Mouse (Mus musculus) embryonic facial prominence, embryonic 11.5 days (tissue): Measurements from ENCODE around the gene Gm20388. TPM values are rescaled to one million over a fixed set of nuclear protein-coding genes. Genes with fewer than 3 reads are reported as not detected.

Experiments
- ATAC-seq: fragments of 200-750 bp; cut with Nextera tagmentation; replicated peaks from 2 replicates; pipeline ENCODE4 v1.8.0; 2017; ENCODE audit warnings: low read depth; ENCODE audit not compliant: insufficient number of reproducible peaks, low FRiP score, low TSS enrichment
- DNase-seq: peaks from one replicate; pipeline ENCODE4 v3.0.0-alpha.2; 2015; ENCODE audit warnings: low spot score
- H3K27ac ChIP-seq: fragments of 300-500 bp; sonication (generic); replicated peaks from 2 replicates; pipeline ENCODE4 v1.5.1; 2014; ENCODE audit warnings: mild to moderate bottlenecking, low read depth, low read length, control low read depth
- H3K27me3 ChIP-seq: fragments of 300-500 bp; sonication (generic); 2 replicates; pipeline ENCODE4 v1.6.1; 2014; ENCODE audit warnings: mild to moderate bottlenecking, low read length, moderate library complexity, mixed read lengths; ENCODE audit not compliant: control insufficient read depth, insufficient read depth
- H3K36me3 ChIP-seq: fragments of 300-500 bp; sonication (generic); replicated peaks from 2 replicates; pipeline ENCODE4 v1.6.1; 2014; ENCODE audit warnings: low read depth, mild to moderate bottlenecking, low read length, moderate library complexity, mixed read lengths; ENCODE audit not compliant: control insufficient read depth, insufficient read depth
- H3K4me1 ChIP-seq: fragments of 300-500 bp; sonication (generic); 2 replicates; pipeline ENCODE4 v1.6.1; 2014; ENCODE audit warnings: low read length, mixed read lengths; ENCODE audit not compliant: control insufficient read depth, insufficient read depth
- H3K4me2 ChIP-seq: fragments of 300-500 bp; sonication (generic); 2 replicates; pipeline ENCODE4 v1.6.1; 2014; ENCODE audit warnings: low read depth, mild to moderate bottlenecking, control low read depth, low read length, moderate library complexity
- H3K4me3 ChIP-seq: fragments of 300-500 bp; sonication (generic); 2 replicates; pipeline ENCODE4 v1.5.1; 2014; ENCODE audit warnings: low read depth, low read length, control low read depth
- H3K9ac ChIP-seq: fragments of 300-500 bp; sonication (generic); replicated peaks from 2 replicates; pipeline ENCODE4 v1.6.1; 2014; ENCODE audit warnings: mild to moderate bottlenecking, control low read depth, low read length
- H3K9me3 ChIP-seq: fragments of 300-500 bp; sonication (generic); replicated peaks from 2 replicates; pipeline ENCODE4 v1.6.1; 2016; ENCODE audit warnings: mild to moderate bottlenecking, low read length, inconsistent platforms, mixed read lengths; ENCODE audit not compliant: control insufficient read depth
- WGBS: fragments of 180-500 bp; shearing (Covaris S2); extraction: QIAGEN DNeasy Blood & Tissue Kit; methylation state at CpG from one replicate; pipeline ENCODE4 v1.1.7; 2014; 5-methylcytosine and 5-hydroxymethylcytosine counted together
- polyA plus RNA-seq: library from polyadenylated mRNA; unstranded; fragments of >200 nt; fragmentation: Nextera tagmentation; extraction: Ambion mirVana; gene quantifications from 2 replicates; pipeline ENCODE4 v1.2.1, GENCODE M21; 2014

The Gm20388 gene
- polyA plus RNA-seq, 1 experiment from 2014 or later: 3.1 TPM

DNA sequence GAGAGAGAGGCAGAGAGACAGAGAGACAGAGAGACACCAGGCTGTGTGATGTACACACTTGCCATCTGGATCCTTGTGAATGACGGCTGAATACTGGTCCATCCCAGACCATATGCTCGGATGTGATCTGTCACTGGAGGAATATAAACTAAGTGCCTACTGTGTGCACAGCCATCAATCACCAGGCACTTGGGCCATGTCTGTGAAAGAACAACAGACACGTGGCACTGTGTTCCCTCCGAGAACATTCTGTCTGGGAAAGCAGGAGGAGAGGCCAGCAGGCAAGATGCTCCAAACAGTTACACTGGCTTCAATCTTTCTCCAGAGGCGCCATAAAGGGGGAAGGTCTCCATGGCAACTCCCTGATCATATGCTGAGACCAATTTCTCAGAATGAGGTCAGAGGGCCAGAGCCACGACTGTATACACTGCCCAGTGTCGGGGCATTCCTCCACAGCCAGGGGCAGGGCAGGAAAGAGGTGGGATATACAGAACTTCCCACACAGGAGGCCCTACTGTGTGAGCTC is 269.9 kb downstream of the Gm20388 start:
- 47% methylated on average over 7 of the region's 7 CpGs for WGBS

GRCm38 (mm10) chr8:120181274-120181673 is 270.6 kb downstream of the Gm20388 start:
- Histone ChIP-seq H3K9me3 (no peaks in the 10 kb centered on the region), H3K27me3 (peaks cover 2% of the 10 kb centered on the region; the same call in 1 of the 2 replicates), H3K9ac (no peak overlapping the region), H3K4me1 (peaks cover 30% of the 10 kb centered on the region), H3K4me2 (no peak overlapping the region), H3K36me3 (no peaks in the 10 kb centered on the region), H3K4me3 (no peak overlapping the region), H3K27ac (no peak overlapping the region)
- 84% methylated on average over 5 of the region's 5 CpGs for WGBS
- DNase-seq (no peak), ATAC-seq (no peak)

More for the DNA sequence above, 269.9 kb downstream of the Gm20388 start:
- no peak for ATAC-seq
- Histone ChIP-seq H3K4me3 (no peak overlapping the region), H3K27ac (no peak overlapping the region), H3K9ac (no peak overlapping the region), H3K36me3 (no peaks in the 10 kb centered on the region), H3K4me2 (no peak overlapping the region), H3K27me3 (peaks cover 2% of the 10 kb centered on the region; the same call in 1 of the 2 replicates), H3K9me3 (no peaks in the 10 kb centered on the region), H3K4me1 (peaks cover 29% of the 10 kb centered on the region)
- DNase-seq: peak; percentile 34

- peaks cover 28% of the 10 kb centered on the region for H3K4me1 ChIP-seq
These were observed 271.3 kb downstream of the Gm20388 start for GRCm38 (mm10) chr8:120181861-120182414.

DNA sequence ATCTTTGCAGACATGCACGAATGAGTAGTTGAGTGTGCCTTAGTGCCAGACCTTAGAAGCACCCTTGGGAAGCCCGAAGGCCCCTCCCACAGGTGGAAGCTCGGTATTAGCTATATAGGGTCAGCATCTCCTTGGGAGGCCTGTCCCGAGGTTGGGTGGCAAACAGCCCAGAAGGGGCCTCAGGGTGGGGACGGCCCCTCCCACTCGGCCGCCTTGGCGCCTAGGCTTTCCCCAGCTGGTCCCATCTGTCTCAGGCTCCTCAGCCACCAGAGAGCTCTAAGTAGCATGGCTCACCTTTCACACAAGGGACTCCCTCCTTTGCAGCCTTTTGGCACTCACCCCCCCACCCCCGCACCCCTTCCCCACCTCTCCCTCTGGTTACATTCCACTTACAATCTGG is 273.7 kb downstream of the Gm20388 start:
- peaks cover 18% of the 10 kb centered on the region for H3K4me1 ChIP-seq
- no peaks in the 10 kb centered on the region for H3K36me3 ChIP-seq
- peak; percentile 41 for DNase-seq
- H3K27me3 ChIP-seq: no peaks in the 10 kb centered on the region
- no peak overlapping the region; the same call in 1 of the 2 replicates for H3K4me2 ChIP-seq
- no peak overlapping the region for H3K9ac ChIP-seq
- H3K9me3 ChIP-seq: no peaks in the 10 kb centered on the region
- no peak overlapping the region; the same call in 1 of the 2 replicates for H3K27ac ChIP-seq
- 0 out of 2 replicates have a peak, but pooled peaks have one; percentile 20 for ATAC-seq
- WGBS: 48% methylated on average over 9 of the region's 9 CpGs
- no peak overlapping the region for H3K4me3 ChIP-seq

More at GRCm38 (mm10) chr8:120181861-120182414, 271.3 kb downstream of the Gm20388 start:
- Histone ChIP-seq H3K27ac (no peak overlapping the region), H3K4me2 (no peak overlapping the region), H3K9ac (no peak overlapping the region), H3K36me3 (no peaks in the 10 kb centered on the region), H3K4me3 (no peak overlapping the region), H3K9me3 (no peaks in the 10 kb centered on the region), H3K27me3 (no peaks in the 10 kb centered on the region; the same call in 1 of the 2 replicates)
- ATAC-seq (no peak), DNase-seq (no peak)
- 69% methylated on average over 4 of the region's 4 CpGs for WGBS

DNA sequence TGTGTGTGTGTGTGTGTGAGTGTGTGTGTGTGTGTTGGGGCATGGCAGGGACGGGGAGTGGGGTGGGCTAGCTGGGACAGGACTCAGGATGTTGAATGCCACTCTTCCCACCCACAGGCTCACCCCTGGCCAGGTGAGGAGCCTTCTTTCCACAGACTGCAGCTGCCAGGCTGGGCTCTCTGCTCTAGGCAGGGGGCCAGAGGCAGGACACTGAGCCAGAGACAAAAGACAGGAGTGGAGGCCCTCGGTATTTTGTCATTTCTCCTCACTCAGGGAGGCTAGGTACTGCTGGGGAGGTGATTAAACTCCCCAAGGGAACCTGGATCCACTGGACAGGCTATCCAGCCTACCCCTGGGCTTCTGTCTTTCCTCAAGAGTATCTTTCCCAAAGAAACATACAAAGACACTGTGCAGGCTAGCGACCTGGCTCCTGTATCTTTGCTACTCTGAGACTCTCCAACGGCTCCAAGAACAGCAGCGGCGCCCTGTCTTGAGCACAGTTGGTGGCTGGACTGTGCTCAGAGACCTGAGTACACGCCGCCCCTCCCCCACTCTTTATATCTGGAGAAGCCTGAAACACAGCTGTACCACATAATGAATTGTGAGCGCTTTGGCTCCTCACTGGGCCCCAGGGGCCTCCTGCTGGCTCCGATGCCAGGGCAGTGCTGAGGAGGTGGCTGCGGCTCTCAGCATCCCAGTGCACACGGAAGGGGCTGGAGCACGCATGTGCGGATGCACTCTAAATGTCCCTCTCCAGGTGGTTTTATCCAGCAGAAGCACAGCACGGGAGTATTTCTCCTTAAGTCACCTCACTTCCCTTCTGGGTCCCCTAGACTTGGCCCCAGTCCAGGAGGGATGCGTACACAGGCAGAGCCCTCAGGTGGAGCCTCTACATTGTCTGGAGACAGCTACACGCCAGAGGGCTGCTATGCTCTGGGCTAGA is 274.5 kb downstream of the Gm20388 start:
- Histone ChIP-seq H3K27me3 (no peaks in the 10 kb centered on the region), H3K4me2 (peak overlapping the region; percentile 23), H3K4me3 (no peak overlapping the region), H3K4me1 (peaks cover 18% of the 10 kb centered on the region), H3K27ac (peak overlapping the region; percentile 72), H3K9me3 (no peaks in the 10 kb centered on the region), H3K36me3 (no peaks in the 10 kb centered on the region), H3K9ac (peak overlapping the region; percentile 50)
- DNase-seq (peak; percentile 80), ATAC-seq (0 out of 2 replicates have a peak, but pooled peaks have one; percentile 20)
- WGBS: 30% methylated on average over 17 of the region's 17 CpGs

DNA sequence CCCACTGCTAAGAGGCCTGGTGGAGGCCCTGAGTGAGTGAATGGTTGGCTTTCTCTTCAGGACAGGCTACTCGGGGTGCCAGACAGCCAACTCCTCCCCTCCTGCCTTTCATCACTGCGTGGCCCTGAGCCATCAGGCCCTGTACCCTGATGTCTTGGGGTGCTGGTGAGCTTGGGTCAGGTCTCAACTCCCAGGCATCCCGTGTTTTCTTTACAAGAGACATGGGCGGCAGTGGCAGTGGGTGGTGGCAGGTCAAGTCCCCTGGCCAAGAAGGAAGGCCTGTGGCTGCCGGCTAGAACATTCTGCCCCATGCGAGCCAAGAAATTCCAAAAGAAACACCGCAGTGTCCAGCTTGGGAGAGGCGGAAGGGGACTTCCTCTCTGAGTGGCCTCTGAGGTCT is 275.8 kb downstream of the Gm20388 start:
- H3K4me3 ChIP-seq: no peak overlapping the region
- 65% methylated on average over 8 of the region's 8 CpGs for WGBS
- no peak overlapping the region for H3K4me2 ChIP-seq
- H3K9me3 ChIP-seq: no peaks in the 10 kb centered on the region
- no peaks in the 10 kb centered on the region for H3K27me3 ChIP-seq
- H3K27ac ChIP-seq: no peak overlapping the region
- no peaks in the 10 kb centered on the region for H3K36me3 ChIP-seq
- ATAC-seq: no peak
- H3K4me1 ChIP-seq: peaks cover 21% of the 10 kb centered on the region
- no peak for DNase-seq
- no peak overlapping the region for H3K9ac ChIP-seq

DNA sequence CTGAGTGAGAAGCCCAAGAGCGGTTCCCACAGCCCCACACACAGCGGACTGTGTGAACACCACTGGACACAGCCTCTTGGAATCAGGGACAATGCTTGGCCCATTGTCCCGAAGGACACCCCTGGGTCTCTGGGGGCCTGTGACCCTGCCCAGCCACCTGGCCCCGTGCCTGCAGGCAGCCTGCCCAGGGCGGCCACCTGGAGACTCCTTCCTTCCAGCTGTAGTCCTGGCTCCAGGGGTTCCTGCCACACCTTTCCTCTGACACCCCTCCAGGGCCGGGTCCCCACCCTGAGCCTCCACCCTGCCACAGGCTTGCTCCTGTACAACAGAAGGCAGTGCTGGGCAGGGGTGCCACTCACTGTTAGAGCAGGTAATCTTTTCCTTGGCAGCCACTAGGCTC is 277.9 kb downstream of the Gm20388 start:
- 90% methylated on average over 6 of the region's 6 CpGs for WGBS

More for the DNA sequence above, 277.9 kb downstream of the Gm20388 start:
- H3K36me3 ChIP-seq: no peaks in the 10 kb centered on the region
- peaks cover 21% of the 10 kb centered on the region for H3K4me1 ChIP-seq
- DNase-seq: no peak
- H3K9ac ChIP-seq: no peak overlapping the region
- ATAC-seq: no peak
- H3K4me3 ChIP-seq: no peak overlapping the region
- no peak overlapping the region for H3K27ac ChIP-seq
- H3K27me3 ChIP-seq: no peaks in the 10 kb centered on the region
- H3K4me2 ChIP-seq: no peak overlapping the region
- H3K9me3 ChIP-seq: no peaks in the 10 kb centered on the region
